Mouse (Mus musculus): ENCODE measurements at regions not wholly inside any gene's neighbourhood (a gene's known extent, or its start where the extent isn't known, plus 50 kb on each side); places are given as distances from the start of the nearest gene placed in this dataset.

GRCm38 (mm10) chr6:37642701-37643121 lies 112.7 kb downstream of the Akr1d1 start:
- TF ChIP-seq POLR2A (IDR thresholded peaks at IDR 0.05; ENCODE audit: low read depth, low read length), result no peak
- no peak for TF ChIP-seq CTCF (IDR thresholded peaks at IDR 0.05; ENCODE audit: extremely low read depth, insufficient read length, insufficient replicate concordance, low read depth, low read length)

Measured in small intestine, adult 2 months (tissue).